Mouse (Mus musculus) mesoderm, embryonic 11.5 days (tissue): ENCODE measurements at regions not wholly inside any gene's neighbourhood (a gene's known extent, or its start where the extent isn't known, plus 50 kb on each side); places are given as distances from the start of the nearest gene placed in this dataset.

ENCODE experiments used
- DNase-seq: peaks from one replicate; pipeline ENCODE4 v3.0.0-alpha.2; 2012; ENCODE audit warnings: low read depth, low spot score

- no peak for DNase-seq
Measured at GRCm38 (mm10) chr13:38281712-38282111, 63.2 kb upstream of the Bmp6 start.

- no peak for DNase-seq
Measured at GRCm38 (mm10) chr13:38287960-38288359, 56.9 kb upstream of the Bmp6 start.

GRCm38 (mm10) chr13:38288572-38289440, 56.1 kb upstream of the Bmp6 start:
- peak; percentile 12 for DNase-seq

- peak; percentile 44 for DNase-seq
Measured at GRCm38 (mm10) chr13:38290287-38290941, 54.5 kb upstream of the Bmp6 start.

GRCm38 (mm10) chr13:38291487-38291886, 53.4 kb upstream of the Bmp6 start:
- no peak for DNase-seq
